Mouse (Mus musculus) megakaryocyte, embryonic 14.5 days (primary cell): ENCODE data around the gene Prkaca.

Source experiments
- FLI1 ChIP-seq: IDR thresholded peaks from 2 replicates; pipeline ENCODE4 v1.6.1; 2012; ENCODE audit warnings: low read length, inconsistent platforms, mixed read lengths
- GATA1 ChIP-seq: IDR thresholded peaks from 3 replicates; pipeline ENCODE4 v1.6.1; 2012; ENCODE audit warnings: mixed read lengths, low read length, inconsistent platforms, borderline replicate concordance

GRCm38 (mm10) chr8:84001281-84002000, 28.6 kb downstream of the Prkaca start, which contains the start of gene 1700067K01Rik:
- TF ChIP-seq GATA1 (no peak), FLI1 (no peak)
